24 mouse cellular contexts compared by ENCODE assay signal in the genomic region with DNA sequence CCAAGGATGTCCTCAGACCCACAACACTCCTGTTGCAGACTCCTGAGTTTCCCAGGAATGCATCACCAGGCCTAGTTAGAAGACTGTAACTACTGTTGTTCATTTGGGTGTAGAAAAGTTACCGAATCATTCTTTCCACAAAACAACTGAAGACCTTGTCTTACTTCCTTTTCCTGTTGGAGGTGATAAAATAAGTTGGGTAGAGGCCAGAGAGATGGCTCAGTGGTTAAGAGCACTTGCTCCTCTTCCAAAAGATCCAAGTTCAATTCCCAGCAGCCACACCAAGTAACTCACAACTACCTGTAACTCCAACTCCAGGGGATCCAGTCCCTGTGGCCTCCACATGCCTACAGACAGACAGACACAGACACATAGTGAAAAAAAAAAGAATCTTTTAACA. TPM values are rescaled to one million over a fixed set of nuclear protein-coding genes. Genes with fewer than 3 reads are reported as not detected.
DNase-seq lines count a peak whose midpoint lies in the region; ATAC-seq and TF ChIP-seq lines count a peak whose summit lies in the region.
"Had no signal": no experiment of that assay in that cellular context is flagged by ENCODE, and none has a peak within 500 bp of the region (broad histone marks: within the 10 kb centered on the region; RNA-seq: fewer than 3 reads in every experiment).

No protein-coding gene starts in this region.

- TF ChIP-seq EP300 in MEL (IDR thresholded peaks at IDR 0.05; ENCODE audit: low read depth in 1 of 2, low read length in 2 of 2), result peak; percentile 66 to 72

- H3K4me2 ChIP-seq in forebrain, embryonic 14.5 days (ENCODE audit: low read length), result no peak overlapping the region

- TF ChIP-seq RAD21 in MEL (IDR thresholded peaks at IDR 0.05; ENCODE audit: low read depth, low read length), result no peak

- ATAC-seq in forebrain, embryonic 14.5 days, result no peak
- ATAC-seq: activated CD4-positive, CD25-positive, alpha-beta regulatory T cell, adult 4 months; CD4-positive, CD25-positive, alpha-beta regulatory T cell, adult 4 months; Patski had no signal

- no peak overlapping the region for H3K4me3 ChIP-seq in MEL (ENCODE audit: control insufficient read depth in 1 of 2, insufficient read depth in 1 of 2, low read depth in 2 of 2, low read length in 2 of 2)
- H3K4me3 ChIP-seq in forebrain, embryonic 14.5 days (ENCODE audit: low read depth, low read length), result no peak overlapping the region

- no peak for TF ChIP-seq POLR2A in MEL (IDR thresholded peaks at IDR 0.05; ENCODE audit: control insufficient read depth in 1 of 2, insufficient read depth in 1 of 2, low read depth in 1 of 2, low read length in 2 of 2, poor library complexity in 1 of 2)

- H3K79me2 ChIP-seq in MEL (ENCODE audit: control insufficient read depth, insufficient read depth, low read length, poor library complexity), result no peaks in the 10 kb centered on the region

- 86% methylated on average over 1 of the region's 1 CpGs for WGBS in forebrain, embryonic 14.5 days

- no peaks in the 10 kb centered on the region for H3K27me3 ChIP-seq in MEL (ENCODE audit: control insufficient read depth in 1 of 2, insufficient read depth in 2 of 2, low read length in 2 of 2)
- H3K27me3 ChIP-seq in forebrain, embryonic 14.5 days (replicated peaks; ENCODE audit: control insufficient read depth, insufficient read depth, low read length), result no peaks in the 10 kb centered on the region
- H3K27me3 ChIP-seq: CH12.LX had no signal

- H3K9ac ChIP-seq in MEL (ENCODE audit: control insufficient read depth, low read depth, low read length, poor library complexity, severe bottlenecking), result no peak overlapping the region
- H3K9ac ChIP-seq in forebrain, embryonic 14.5 days (ENCODE audit: low read length), result no peak overlapping the region

- peaks cover 0 to 8% of the 10 kb centered on the region in 2 experiments; a peak in 2 of 4 replicates for H3K36me3 ChIP-seq in MEL (ENCODE audit: control insufficient read depth in 1 of 2, insufficient read depth in 2 of 2, low read length in 2 of 2)
- H3K36me3 ChIP-seq in forebrain, embryonic 14.5 days (ENCODE audit: control insufficient read depth, insufficient read depth, low read length), result no peaks in the 10 kb centered on the region
- H3K36me3 ChIP-seq: G1E had no signal

- H3K27ac ChIP-seq in MEL (ENCODE audit: control insufficient read depth, low read depth, low read length), result no peak overlapping the region
- H3K27ac ChIP-seq in forebrain, embryonic 14.5 days (ENCODE audit: low read depth, low read length), result no peak overlapping the region

- peaks cover 5 to 9% of the 10 kb centered on the region in 2 experiments for H3K4me1 ChIP-seq in MEL (ENCODE audit: control insufficient read depth in 1 of 2, insufficient read depth in 2 of 2, low read length in 2 of 2)
- H3K4me1 ChIP-seq in forebrain, embryonic 14.5 days (ENCODE audit: control insufficient read depth, insufficient read depth, low read length), result no peaks in the 10 kb centered on the region

- no peaks in the 10 kb centered on the region for H3K9me3 ChIP-seq in MEL (replicated peaks; ENCODE audit: insufficient read depth, low read length)
- H3K9me3 ChIP-seq in forebrain, embryonic 14.5 days (replicated peaks; ENCODE audit: control insufficient read depth, low read length), result no peaks in the 10 kb centered on the region
- H3K9me3 ChIP-seq: G1E had no signal

- no peak for TF ChIP-seq CTCF in MEL (IDR thresholded peaks at IDR 0.05 in 2 of 3, conservative IDR thresholded peaks at IDR 0.05 in 1 of 3; ENCODE audit: control insufficient read depth in 1 of 3, insufficient read depth in 1 of 3, low read depth in 2 of 3, low read length in 3 of 3, poor library complexity in 1 of 3, severe bottlenecking in 1 of 3)

- DNase-seq in 416B (ENCODE audit: low read depth) (peak; percentile 29), MEL (ENCODE audit: low read depth, low spot score) (peak; percentile 85), MEL-GATA-1-ER (ENCODE audit: extremely low read depth, low read depth) (peak; percentile 40)
- no peak for DNase-seq in gastrocnemius, postnatal 4 days (ENCODE audit: low spot score in 2 of 2)
- no peak for DNase-seq in forebrain, embryonic 14.5 days (ENCODE audit: low spot score)
- no peak for DNase-seq in spleen, postnatal 36 days (ENCODE audit: low spot score in 2 of 2)
- DNase-seq: adrenal gland, adult 2 months; adrenal gland, adult 8-10 months; adrenal gland, postnatal 10 days; adrenal gland, postnatal 14 days; adrenal gland, postnatal 25 days; adrenal gland, postnatal 36 days; B cell, adult 2 months; cerebellum, adult 11 months; cerebellum, adult 11-12 months; cerebellum, adult 18-20 months; cerebellum, adult 2 months; cerebellum, adult 8-10 months; cerebellum, adult 9-10 months had no signal

TF ChIP-seq in MEL, 35 proteins besides CTCF, POLR2A, EP300 and RAD21:
- TF ChIP-seq MEF2A (IDR thresholded peaks at IDR 0.05; ENCODE audit: extremely low read depth, insufficient replicate concordance, low read depth, low read length, poor library complexity, severe bottlenecking) (no peak), USF2 (IDR thresholded peaks at IDR 0.05; ENCODE audit: borderline replicate concordance in 1 of 2, insufficient read depth in 1 of 2, low read depth in 1 of 2, low read length in 2 of 2) (no peak), MAZ (IDR thresholded peaks at IDR 0.05; ENCODE audit: low read depth, low read length) (no peak), HCFC1 (IDR thresholded peaks at IDR 0.05; ENCODE audit: low read depth, low read length) (no peak), JUND (IDR thresholded peaks at IDR 0.05; ENCODE audit: low read depth, low read length) (no peak), POLR2AphosphoS5 (IDR thresholded peaks at IDR 0.05; ENCODE audit: borderline replicate concordance, low read depth, low read length) (no peak), ZNF384 (IDR thresholded peaks at IDR 0.05; ENCODE audit: low read depth, low read length) (no peak), MAX (IDR thresholded peaks at IDR 0.05; ENCODE audit: low read length) (no peak), USF1 (IDR thresholded peaks at IDR 0.05; ENCODE audit: low read depth, low read length) (no peak), RCOR1 (IDR thresholded peaks at IDR 0.05; ENCODE audit: low read depth, low read length) (peak; percentile 46; the same call in 1 of the 2 replicates), ETS1 (IDR thresholded peaks at IDR 0.05; ENCODE audit: low read depth, low read length) (0 out of 2 replicates have a peak, but pooled peaks have one; percentile 45), TAL1 (IDR thresholded peaks at IDR 0.05; ENCODE audit: low read length) (no peak), NELFE (IDR thresholded peaks at IDR 0.05; ENCODE audit: low read depth, low read length) (no peak), NRF1 (IDR thresholded peaks at IDR 0.05; ENCODE audit: insufficient read depth, low read depth, low read length, poor library complexity, severe bottlenecking) (no peak), UBTF (IDR thresholded peaks at IDR 0.05; ENCODE audit: borderline replicate concordance, insufficient read depth, low read depth, low read length) (no peak), MYB (IDR thresholded peaks at IDR 0.05; ENCODE audit: low read depth, low read length) (0 out of 2 replicates have a peak, but pooled peaks have one; percentile 8), SIN3A (IDR thresholded peaks at IDR 0.05; ENCODE audit: low read length) (no peak), MXI1 (IDR thresholded peaks at IDR 0.05; ENCODE audit: low read depth, low read length) (peak; percentile 42; the same call in 1 of the 2 replicates), CHD1 (IDR thresholded peaks at IDR 0.05; ENCODE audit: low read depth, low read length) (no peak), GABPA (IDR thresholded peaks at IDR 0.05; ENCODE audit: low read depth, low read length) (no peak), POLR2AphosphoS2 (IDR thresholded peaks at IDR 0.05; ENCODE audit: low read length) (no peak), SMC3 (IDR thresholded peaks at IDR 0.05; ENCODE audit: low read depth, low read length) (no peak), ZC3H11A (IDR thresholded peaks at IDR 0.05; ENCODE audit: low read depth, low read length) (no peak), TCF12 (IDR thresholded peaks at IDR 0.05; ENCODE audit: low read depth, low read length) (no peak), ELF1 (IDR thresholded peaks at IDR 0.05; ENCODE audit: low read depth, low read length) (peak; percentile 38; the same call in 1 of the 2 replicates), ZMIZ1 (IDR thresholded peaks at IDR 0.05; ENCODE audit: low read depth, low read length) (no peak), BHLHE40 (IDR thresholded peaks at IDR 0.05; ENCODE audit: borderline replicate concordance, low read depth, low read length) (no peak), GATA1 (IDR thresholded peaks at IDR 0.05; ENCODE audit: low read depth, low read length) (peak; percentile 70), MYC (IDR thresholded peaks at IDR 0.05; ENCODE audit: low read depth, low read length) (no peak), E2F4 (IDR thresholded peaks at IDR 0.05; ENCODE audit: borderline replicate concordance, low read depth, low read length) (no peak), TBP (IDR thresholded peaks at IDR 0.05; ENCODE audit: low read depth, low read length) (peak; percentile 72), KAT2A (conservative IDR thresholded peaks at IDR 0.05; ENCODE audit: low read depth, low read length) (no peak), CHD2 (IDR thresholded peaks at IDR 0.05; ENCODE audit: low read length) (no peak), ZKSCAN1 (IDR thresholded peaks at IDR 0.05; ENCODE audit: low read depth, low read length) (no peak), MAFK (IDR thresholded peaks at IDR 0.05; ENCODE audit: borderline replicate concordance, low read depth, low read length) (no peak)

RNA-seq across cellular contexts. Expression of a gene that starts 7.7 kb away (rescaled TPM):
- 0.39 and 0.49 TPM in 2 replicates for total RNA-seq in MEL (2012; rRNA removed)
- 1 to 10 TPM in 1 of 2 experiments, not detected in 1; 1.6 TPM for polyA plus RNA-seq in MEL (2012; ENCODE audit: insufficient read depth in 1 of 2, insufficient read length in 2 of 2, low read depth in 1 of 2, low replicate concordance in 2 of 2, missing spikeins in 1 of 2)
- total RNA-seq in gastrocnemius, postnatal 4 days (2021), result 10 to 100 TPM; 12.6 to 17.3 TPM
- 12.8 and 16.6 TPM in 2 replicates for polyA plus RNA-seq in forebrain, embryonic 14.5 days (2014; fragmentation: Nextera tagmentation; extraction: Ambion mirVana)
- polyA plus RNA-seq: CD4-positive, CD25-positive, alpha-beta regulatory T cell, adult 4 months had no signal

Comparison
In these comparisons a context has a peak if more than half of its experiments do, and no peak if none do; other contexts are left out.
1. DNase-seq: peak in 416B (single experiment), MEL (single experiment) and MEL-GATA-1-ER (single experiment); none in gastrocnemius, postnatal 4 days (0 of 2), forebrain, embryonic 14.5 days (single experiment) and spleen, postnatal 36 days (0 of 2).